In genomic region chr9:67828182-67828581, GRCm38 (mm10) we compare ENCODE assay signal across 8 mouse cellular contexts. TPM values are rescaled to one million over a fixed set of nuclear protein-coding genes. Genes with fewer than 3 reads are reported as not detected.
DNase-seq lines count a peak whose midpoint lies in the region; ATAC-seq and TF ChIP-seq lines count a peak whose summit lies in the region.
"Had no signal": no experiment of that assay in that cellular context is flagged by ENCODE, and none has a peak within 500 bp of the region (broad histone marks: within the 10 kb centered on the region; RNA-seq: fewer than 3 reads in every experiment).

No protein-coding gene starts in this region.

- H3K9ac ChIP-seq in ES-Bruce4 (ENCODE audit: low read depth, poor library complexity, severe bottlenecking) = no peak overlapping the region
- H3K9ac ChIP-seq in embryonic facial prominence, embryonic 11.5 days (replicated peaks; ENCODE audit: low read length) = no peak overlapping the region
- H3K9ac ChIP-seq: liver, embryonic 15.5 days had no signal

- no peaks in the 10 kb centered on the region for H3K9me3 ChIP-seq in ES-Bruce4 (replicated peaks; ENCODE audit: control insufficient read depth, insufficient read depth, low read length, poor library complexity, severe bottlenecking)
- H3K9me3 ChIP-seq in embryonic facial prominence, embryonic 11.5 days (replicated peaks; ENCODE audit: control insufficient read depth, low read length) = no peaks in the 10 kb centered on the region
- H3K9me3 ChIP-seq: liver, embryonic 15.5 days had no signal

- no peak overlapping the region for H3K27ac ChIP-seq in left cerebral cortex, adult 2 months
- H3K27ac ChIP-seq in ES-Bruce4 (ENCODE audit: insufficient read depth, low read length) = no peak overlapping the region
- H3K27ac ChIP-seq in embryonic facial prominence, embryonic 11.5 days (replicated peaks; ENCODE audit: low read depth, low read length) = no peak overlapping the region
- H3K27ac ChIP-seq: liver, embryonic 15.5 days had no signal

- TF ChIP-seq CTCF in left cerebral cortex, adult 2 months (IDR thresholded peaks at IDR 0.05) = peak; percentile 79
- TF ChIP-seq CTCF in ES-Bruce4 (IDR thresholded peaks at IDR 0.05; ENCODE audit: low read depth, low read length) = peak; percentile 4

- H3K4me1 ChIP-seq in ES-Bruce4 (ENCODE audit: control insufficient read depth, insufficient read depth, low read length) = no peaks in the 10 kb centered on the region
- H3K4me1 ChIP-seq in embryonic facial prominence, embryonic 11.5 days (ENCODE audit: control insufficient read depth, insufficient read depth, low read length) = peaks cover 5% of the 10 kb centered on the region; the same call in 1 of the 2 replicates

- 7% methylated on average over 3 of the region's 3 CpGs for WGBS in embryonic facial prominence, embryonic 11.5 days

- no peak for TF ChIP-seq EP300 in ES-Bruce4 (IDR thresholded peaks at IDR 0.05; ENCODE audit: insufficient read depth, low read depth, low read length)

- H3K36me3 ChIP-seq in ES-Bruce4 (ENCODE audit: control insufficient read depth, insufficient read depth, low read length, poor library complexity, severe bottlenecking) = no peaks in the 10 kb centered on the region
- no peaks in the 10 kb centered on the region for H3K36me3 ChIP-seq in embryonic facial prominence, embryonic 11.5 days (replicated peaks; ENCODE audit: control insufficient read depth, insufficient read depth, low read depth, low read length)
- H3K36me3 ChIP-seq: liver, embryonic 15.5 days had no signal

- intact Hi-C loops in left cerebral cortex, adult 2 months (cut with DNase I) = loop anchor here (1.0 to 2.0 kb wide), 2 partner anchors 47 to 145 kb away; no protein-coding TSS in a partner anchor
- intact Hi-C loops in left cerebral cortex, postnatal 4 days (cut with DNase I) = loop anchor here (10.0 kb wide), 1 partner anchor 143 kb away; no protein-coding TSS in a partner anchor

- no peak for TF ChIP-seq POLR2A in ES-Bruce4 (IDR thresholded peaks at IDR 0.05; ENCODE audit: insufficient read depth, low read length)

- H3K27me3 ChIP-seq in ES-Bruce4 (ENCODE audit: control insufficient read depth, insufficient read depth, low read length, poor library complexity, severe bottlenecking) = no peaks in the 10 kb centered on the region; the same call in 1 of the 2 replicates
- peaks cover 20% of the 10 kb centered on the region for H3K27me3 ChIP-seq in embryonic facial prominence, embryonic 11.5 days (ENCODE audit: control insufficient read depth, insufficient read depth, low read length)

- peak; percentile 45 to 51 for DNase-seq in left cerebral cortex, adult 2 months (ENCODE audit: extremely low spot score in 1 of 2, low spot score in 2 of 2)
- DNase-seq in left cerebral cortex, adult 8-10 months (ENCODE audit: low spot score in 2 of 2) = no peak
- peak; percentile 51 to 54 for DNase-seq in adrenal gland, adult 18-20 months (ENCODE audit: low spot score in 2 of 2)
- DNase-seq in embryonic facial prominence, embryonic 11.5 days (ENCODE audit: low spot score) = peak; percentile 85
- peak; percentile 58 for DNase-seq in left cerebral cortex, postnatal 4 days
- DNase-seq in right cerebral cortex, adult 18-20 months = peak; percentile 47

- no peak for ATAC-seq in embryonic facial prominence, embryonic 11.5 days (replicated peaks; ENCODE audit: insufficient number of reproducible peaks, low FRiP score, low TSS enrichment, low read depth)

- no peak overlapping the region for H3K4me3 ChIP-seq in left cerebral cortex, adult 2 months
- no peak overlapping the region for H3K4me3 ChIP-seq in ES-Bruce4 (ENCODE audit: low read depth, low read length)
- no peak overlapping the region for H3K4me3 ChIP-seq in embryonic facial prominence, embryonic 11.5 days (ENCODE audit: low read depth, low read length)
- H3K4me3 ChIP-seq: liver, embryonic 15.5 days had no signal

- no peak overlapping the region for H3K4me2 ChIP-seq in embryonic facial prominence, embryonic 11.5 days (ENCODE audit: low read depth, low read length)
- H3K4me2 ChIP-seq: liver, embryonic 15.5 days had no signal

RNA-seq across cellular contexts. Expression of gene C2cd4a, which starts 3.9 kb away (rescaled TPM):
- under 1 TPM in 1 of 2 experiments, not detected in 1; 0.26 TPM for total RNA-seq in left cerebral cortex, adult 2 months (2021)
- under 1 TPM in 1 of 4 experiments, not detected in 3; 0.28 TPM for total RNA-seq in left cerebral cortex, adult 8-10 months (2022)
- not detected in 2 replicates for polyA plus RNA-seq in ES-Bruce4 (2011; ENCODE audit: insufficient read depth, insufficient read length, low read depth, missing spikeins)
- total RNA-seq in adrenal gland, adult 18-20 months (2021) = not detected
- polyA plus RNA-seq in embryonic facial prominence, embryonic 11.5 days (2014; fragmentation: Nextera tagmentation; extraction: Ambion mirVana) = not detected in 2 replicates
- not detected for total RNA-seq in left cerebral cortex, postnatal 4 days (2021)

RNA-seq across cellular contexts. Expression of gene Vps13c, which starts 12.0 kb away (rescaled TPM):
- total RNA-seq in left cerebral cortex, adult 2 months (2021) = 10 to 100 TPM; 82.2 to 83.8 TPM
- 10 to 100 TPM; 70.6 to 84.9 (median 73.6) TPM for total RNA-seq in left cerebral cortex, adult 8-10 months (2022)
- polyA plus RNA-seq in ES-Bruce4 (2011; ENCODE audit: insufficient read depth, insufficient read length, low read depth, missing spikeins) = 24.0 and 34.2 TPM in 2 replicates
- total RNA-seq in adrenal gland, adult 18-20 months (2021) = 10 to 100 TPM; 39.8 to 46.3 TPM
- 4.9 and 5.2 TPM in 2 replicates for polyA plus RNA-seq in embryonic facial prominence, embryonic 11.5 days (2014; fragmentation: Nextera tagmentation; extraction: Ambion mirVana)
- 10 to 100 TPM; 37.0 to 38.7 TPM for total RNA-seq in left cerebral cortex, postnatal 4 days (2021)

Comparison
In these comparisons a context has a peak if more than half of its experiments do, and no peak if none do; other contexts are left out.
1. DNase-seq: peak in left cerebral cortex, adult 2 months (2 of 2), adrenal gland, adult 18-20 months (2 of 2), embryonic facial prominence, embryonic 11.5 days (single experiment), left cerebral cortex, postnatal 4 days (single experiment) and right cerebral cortex, adult 18-20 months (single experiment); none in left cerebral cortex, adult 8-10 months (0 of 2).